Mouse (Mus musculus): ENCODE data around the gene Ankrd13d. TPM values are rescaled to one million over a fixed set of nuclear protein-coding genes. Genes with fewer than 3 reads are reported as not detected.

Gene Ankrd13d
- total and polyA plus RNA-seq, 3 experiments = 0.96 to 2.6 TPM; not detected in 1

GRCm38 (mm10) chr19:4309776-4310185 lies 26.8 kb upstream of the Ankrd13d start (continued):
- TF ChIP-seq USF1 (IDR thresholded peaks at IDR 0.05; ENCODE audit: low read depth, low read length) = no peak

GRCm38 (mm10) chr19:4309302-4309701 lies 26.4 kb upstream of the Ankrd13d start:
- no peak for DNase-seq (ENCODE audit: low read depth, low spot score)
- Histone ChIP-seq H3K4me3 (ENCODE audit: control insufficient read depth in 1 of 2, insufficient read depth in 1 of 2, low read depth in 2 of 2, low read length in 2 of 2) (no peak overlapping the region), H3K27ac (ENCODE audit: control insufficient read depth, low read depth, low read length) (no peak overlapping the region), H3K36me3 (ENCODE audit: control insufficient read depth in 1 of 2, insufficient read depth in 2 of 2, low read length in 2 of 2) (no peaks in the 10 kb centered on the region; a peak in 1 of 4 replicates), H3K9me3 (replicated peaks; ENCODE audit: insufficient read depth, low read length) (no peaks in the 10 kb centered on the region), H3K27me3 (ENCODE audit: control insufficient read depth in 1 of 2, insufficient read depth in 2 of 2, low read length in 2 of 2) (no peaks in the 10 kb centered on the region), H3K79me2 (ENCODE audit: control insufficient read depth, insufficient read depth, low read length, poor library complexity) (peaks cover 17% of the 10 kb centered on the region), H3K9ac (ENCODE audit: control insufficient read depth, low read depth, low read length, poor library complexity, severe bottlenecking) (no peak overlapping the region), H3K4me1 (ENCODE audit: control insufficient read depth in 1 of 2, insufficient read depth in 2 of 2, low read length in 2 of 2) (peaks cover 0 to 13% of the 10 kb centered on the region in 2 experiments; a peak in 3 of 4 replicates)
- TF ChIP-seq MXI1 (IDR thresholded peaks at IDR 0.05; ENCODE audit: low read depth, low read length) = no peak
- no peak for TF ChIP-seq MEF2A (IDR thresholded peaks at IDR 0.05; ENCODE audit: extremely low read depth, insufficient replicate concordance, low read depth, low read length, poor library complexity, severe bottlenecking)
- TF ChIP-seq ZC3H11A (IDR thresholded peaks at IDR 0.05; ENCODE audit: low read depth, low read length) = no peak
- TF ChIP-seq USF2 (IDR thresholded peaks at IDR 0.05; ENCODE audit: borderline replicate concordance in 1 of 2, insufficient read depth in 1 of 2, low read depth in 1 of 2, low read length in 2 of 2) = no peak
- TF ChIP-seq CHD2 (IDR thresholded peaks at IDR 0.05; ENCODE audit: low read length) = no peak
- TF ChIP-seq MAX (IDR thresholded peaks at IDR 0.05; ENCODE audit: low read length) = no peak
- TF ChIP-seq RCOR1 (IDR thresholded peaks at IDR 0.05; ENCODE audit: low read depth, low read length) = no peak
- no peak for TF ChIP-seq ZMIZ1 (IDR thresholded peaks at IDR 0.05; ENCODE audit: low read depth, low read length)
- TF ChIP-seq NELFE (IDR thresholded peaks at IDR 0.05; ENCODE audit: low read depth, low read length) = no peak
- TF ChIP-seq GABPA (IDR thresholded peaks at IDR 0.05; ENCODE audit: low read depth, low read length) = no peak
- TF ChIP-seq MAFK (IDR thresholded peaks at IDR 0.05; ENCODE audit: borderline replicate concordance, low read depth, low read length) = no peak
- no peak for TF ChIP-seq POLR2AphosphoS5 (IDR thresholded peaks at IDR 0.05; ENCODE audit: borderline replicate concordance, low read depth, low read length)
- no peak for TF ChIP-seq BHLHE40 (IDR thresholded peaks at IDR 0.05; ENCODE audit: borderline replicate concordance, low read depth, low read length)
- TF ChIP-seq MYB (IDR thresholded peaks at IDR 0.05; ENCODE audit: low read depth, low read length) = no peak
- TF ChIP-seq RAD21 (IDR thresholded peaks at IDR 0.05; ENCODE audit: low read depth, low read length) = no peak
- no peak for TF ChIP-seq UBTF (IDR thresholded peaks at IDR 0.05; ENCODE audit: borderline replicate concordance, insufficient read depth, low read depth, low read length)
- TF ChIP-seq USF1 (IDR thresholded peaks at IDR 0.05; ENCODE audit: low read depth, low read length) = no peak
- TF ChIP-seq POLR2AphosphoS2 (IDR thresholded peaks at IDR 0.05; ENCODE audit: low read length) = no peak
- TF ChIP-seq NRF1 (IDR thresholded peaks at IDR 0.05; ENCODE audit: insufficient read depth, low read depth, low read length, poor library complexity, severe bottlenecking) = no peak
- TF ChIP-seq EP300 (IDR thresholded peaks at IDR 0.05; ENCODE audit: low read depth in 1 of 2, low read length in 2 of 2) = no peak
